Mouse (Mus musculus): ENCODE results near the gene Phf21a. TPM values are rescaled to one million over a fixed set of nuclear protein-coding genes. Genes with fewer than 3 reads are reported as not detected.

Phf21a gene
- total and polyA plus RNA-seq, 3 experiments, result 26.4 to 30.2 (median 27.6) TPM

DNA sequence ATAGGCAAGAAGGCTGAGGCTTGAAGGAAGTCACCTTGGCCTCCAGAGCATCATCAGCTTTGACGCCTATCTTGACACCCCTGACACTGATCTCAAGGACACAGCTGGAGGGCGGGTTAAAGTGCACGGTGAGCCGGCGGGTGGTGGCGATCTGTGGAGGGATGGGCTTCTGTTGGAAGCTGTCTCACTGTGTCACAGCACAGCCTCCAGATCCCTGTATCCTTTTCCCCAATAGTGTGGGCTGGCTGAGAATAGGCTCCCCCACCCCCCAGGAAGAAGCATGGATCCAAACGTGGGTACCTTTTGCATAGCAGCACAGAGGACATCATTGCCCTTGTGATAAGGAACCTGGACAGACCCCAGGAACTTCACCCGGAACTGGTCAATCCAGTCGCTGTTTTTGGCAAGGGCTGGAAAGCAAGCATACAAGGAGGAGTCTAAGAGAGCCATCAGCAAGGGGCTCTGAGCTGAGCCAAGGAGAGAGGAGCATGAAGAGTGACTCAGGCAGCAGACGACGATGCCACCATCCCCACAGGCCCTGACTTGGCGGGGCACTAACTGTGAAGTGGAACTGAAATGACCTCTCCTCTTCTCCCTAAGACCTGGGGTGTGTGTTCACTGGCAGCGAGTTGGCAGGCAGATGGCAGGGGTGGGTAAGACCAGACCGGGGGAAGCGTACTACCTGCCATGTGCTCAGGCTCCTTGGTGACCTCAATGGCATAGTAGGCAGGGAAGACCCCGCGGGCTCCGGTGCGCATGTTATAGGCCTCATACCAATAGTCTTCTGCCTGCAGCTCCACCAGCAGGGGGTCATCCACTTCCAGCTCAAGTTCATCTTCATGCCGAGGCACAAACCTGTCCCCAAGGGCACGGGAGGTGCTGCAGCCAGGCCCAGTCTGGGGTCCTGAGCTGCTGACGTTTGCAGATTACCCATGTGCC lies 292.5 kb downstream of the Phf21a start:
- intact Hi-C loops (cut with DNase I), result no loop called here
- TF ChIP-seq POLR2A (IDR thresholded peaks at IDR 0.05; ENCODE audit: insufficient read depth, low read depth, low read length) (no peak), CTCF (IDR thresholded peaks at IDR 0.05) (no peak), EP300 (IDR thresholded peaks at IDR 0.05; ENCODE audit: insufficient read depth, low read depth, low read length) (no peak)

GRCm38 (mm10) chr2:92386821-92387570 lies 294.1 kb downstream of the Phf21a start:
- intact Hi-C loops (cut with DNase I), result no loop called here
- TF ChIP-seq CTCF (IDR thresholded peaks at IDR 0.05) (no peak), POLR2A (IDR thresholded peaks at IDR 0.05; ENCODE audit: insufficient read depth, low read depth, low read length) (no peak), EP300 (IDR thresholded peaks at IDR 0.05; ENCODE audit: insufficient read depth, low read depth, low read length) (no peak)
- Histone ChIP-seq H3K79me2 (replicated peaks; ENCODE audit: control insufficient read depth, insufficient read depth, low read length) (no peaks in the 10 kb centered on the region), H3K27ac (no peak overlapping the region), H3K4me1 (ENCODE audit: control insufficient read depth, insufficient read depth, low read length) (peaks cover 2% of the 10 kb centered on the region; the same call in 1 of the 2 replicates), H3K27me3 (ENCODE audit: control insufficient read depth, insufficient read depth, low read length) (no peaks in the 10 kb centered on the region), H3K4me3 (no peak overlapping the region), H3K9ac (ENCODE audit: low read depth, low read length) (no peak overlapping the region), H3K36me3 (ENCODE audit: control insufficient read depth, insufficient read depth, low read length) (no peaks in the 10 kb centered on the region)
- no peak for DNase-seq
- WGBS, result 88% methylated on average over 30 of the region's 30 CpGs

More for the DNA sequence above, 292.5 kb downstream of the Phf21a start:
- Histone ChIP-seq H3K9ac (ENCODE audit: low read depth, low read length) (no peak overlapping the region), H3K36me3 (ENCODE audit: control insufficient read depth, insufficient read depth, low read length) (no peaks in the 10 kb centered on the region), H3K4me3 (no peak overlapping the region), H3K79me2 (replicated peaks; ENCODE audit: control insufficient read depth, insufficient read depth, low read length) (no peaks in the 10 kb centered on the region), H3K27ac (no peak overlapping the region), H3K4me1 (ENCODE audit: control insufficient read depth, insufficient read depth, low read length) (peaks cover 2% of the 10 kb centered on the region; the same call in 1 of the 2 replicates), H3K27me3 (ENCODE audit: control insufficient read depth, insufficient read depth, low read length) (no peaks in the 10 kb centered on the region)
- DNase-seq, result no peak
- WGBS, result 62% methylated on average over 22 of the region's 22 CpGs

DNA sequence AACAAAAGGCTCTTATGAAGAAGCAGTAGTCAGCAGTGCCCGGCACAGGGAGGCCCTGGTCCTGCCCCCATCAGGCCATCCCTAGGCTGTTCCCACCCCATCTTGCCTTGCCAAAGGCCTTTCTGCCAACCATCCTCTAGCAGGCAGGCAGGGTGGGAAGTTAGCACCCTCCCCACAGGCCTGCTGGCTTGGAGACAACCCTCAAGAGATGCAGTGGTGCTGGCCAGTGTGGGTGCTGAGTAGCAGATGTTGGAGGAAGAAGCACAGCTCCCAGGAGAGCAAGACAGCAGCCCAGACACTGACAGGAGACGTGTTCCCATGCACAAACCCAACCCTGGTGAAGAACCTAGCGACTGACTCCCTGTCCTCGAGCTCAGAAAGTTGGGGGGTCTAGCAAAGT lies 294.7 kb downstream of the Phf21a start:
- H3K9ac ChIP-seq (ENCODE audit: low read depth, low read length), result no peak overlapping the region
- H3K79me2 ChIP-seq (replicated peaks; ENCODE audit: control insufficient read depth, insufficient read depth, low read length), result no peaks in the 10 kb centered on the region
- no peak overlapping the region for H3K4me3 ChIP-seq
- peaks cover 2% of the 10 kb centered on the region; the same call in 1 of the 2 replicates for H3K4me1 ChIP-seq (ENCODE audit: control insufficient read depth, insufficient read depth, low read length)
- DNase-seq, result no peak
- H3K36me3 ChIP-seq (ENCODE audit: control insufficient read depth, insufficient read depth, low read length), result no peaks in the 10 kb centered on the region
- H3K27me3 ChIP-seq (ENCODE audit: control insufficient read depth, insufficient read depth, low read length), result no peaks in the 10 kb centered on the region
- H3K27ac ChIP-seq, result no peak overlapping the region
- TF ChIP-seq CTCF (IDR thresholded peaks at IDR 0.05) (no peak), POLR2A (IDR thresholded peaks at IDR 0.05; ENCODE audit: insufficient read depth, low read depth, low read length) (no peak), EP300 (IDR thresholded peaks at IDR 0.05; ENCODE audit: insufficient read depth, low read depth, low read length) (no peak)
- 75% methylated on average over 4 of the region's 4 CpGs for WGBS
- intact Hi-C loops (cut with DNase I), result no loop called here

- 58% methylated on average over 3 of the region's 3 CpGs for WGBS
- H3K4me3 ChIP-seq, result no peak overlapping the region
- no peaks in the 10 kb centered on the region for H3K27me3 ChIP-seq (ENCODE audit: control insufficient read depth, insufficient read depth, low read length)
These were observed 295.2 kb downstream of the Phf21a start for GRCm38 (mm10) chr2:92388081-92388517.

GRCm38 (mm10) chr2:92388891-92389641 lies 296.1 kb downstream of the Phf21a start:
- intact Hi-C loops (cut with DNase I), result no loop called here
- H3K9ac ChIP-seq (ENCODE audit: low read depth, low read length), result peak overlapping the region; percentile 70
- DNase-seq, result peak; percentile 80 to 87
- H3K27me3 ChIP-seq (ENCODE audit: control insufficient read depth, insufficient read depth, low read length), result no peaks in the 10 kb centered on the region
- H3K4me3 ChIP-seq, result peak overlapping the region; percentile 56
- 1% methylated on average over 62 of the region's 62 CpGs for WGBS
- no peak for TF ChIP-seq CTCF (IDR thresholded peaks at IDR 0.05)
- TF ChIP-seq EP300 (IDR thresholded peaks at IDR 0.05; ENCODE audit: insufficient read depth, low read depth, low read length), result no peak
- TF ChIP-seq POLR2A (IDR thresholded peaks at IDR 0.05; ENCODE audit: insufficient read depth, low read depth, low read length), result no peak
- H3K79me2 ChIP-seq (replicated peaks; ENCODE audit: control insufficient read depth, insufficient read depth, low read length), result no peaks in the 10 kb centered on the region
- H3K36me3 ChIP-seq (ENCODE audit: control insufficient read depth, insufficient read depth, low read length), result no peaks in the 10 kb centered on the region
- H3K27ac ChIP-seq, result peak overlapping the region; percentile 57
- peaks cover 2% of the 10 kb centered on the region; the same call in 1 of the 2 replicates for H3K4me1 ChIP-seq (ENCODE audit: control insufficient read depth, insufficient read depth, low read length)

More at GRCm38 (mm10) chr2:92388081-92388517, 295.2 kb downstream of the Phf21a start:
- no peak overlapping the region; the same call in 1 of the 2 replicates for H3K27ac ChIP-seq
- no peaks in the 10 kb centered on the region for H3K79me2 ChIP-seq (replicated peaks; ENCODE audit: control insufficient read depth, insufficient read depth, low read length)
- no peak for TF ChIP-seq POLR2A (IDR thresholded peaks at IDR 0.05; ENCODE audit: insufficient read depth, low read depth, low read length)
- no peak for TF ChIP-seq EP300 (IDR thresholded peaks at IDR 0.05; ENCODE audit: insufficient read depth, low read depth, low read length)
- no peak for TF ChIP-seq CTCF (IDR thresholded peaks at IDR 0.05)
- H3K4me1 ChIP-seq (ENCODE audit: control insufficient read depth, insufficient read depth, low read length), result peaks cover 2% of the 10 kb centered on the region; the same call in 1 of the 2 replicates
- DNase-seq, result no peak
- H3K36me3 ChIP-seq (ENCODE audit: control insufficient read depth, insufficient read depth, low read length), result no peaks in the 10 kb centered on the region
- H3K9ac ChIP-seq (ENCODE audit: low read depth, low read length), result no peak overlapping the region
- intact Hi-C loops (cut with DNase I), result no loop called here
